Mouse (Mus musculus) myocyte (in vitro differentiated cells): ENCODE data around the gene Hsd17b12.

Source experiments
- CEBPB ChIP-seq: IDR thresholded peaks from 2 replicates; pipeline ENCODE4 v1.6.1; 2011; ENCODE audit warnings: mild to moderate bottlenecking, moderate library complexity; ENCODE audit not compliant: poor library complexity, insufficient read depth, severe bottlenecking
- MAX ChIP-seq: IDR thresholded peaks from one replicate; pipeline ENCODE4 v1.6.1; 2011; ENCODE audit warnings: low read depth, mild to moderate bottlenecking, control low read depth

DNA sequence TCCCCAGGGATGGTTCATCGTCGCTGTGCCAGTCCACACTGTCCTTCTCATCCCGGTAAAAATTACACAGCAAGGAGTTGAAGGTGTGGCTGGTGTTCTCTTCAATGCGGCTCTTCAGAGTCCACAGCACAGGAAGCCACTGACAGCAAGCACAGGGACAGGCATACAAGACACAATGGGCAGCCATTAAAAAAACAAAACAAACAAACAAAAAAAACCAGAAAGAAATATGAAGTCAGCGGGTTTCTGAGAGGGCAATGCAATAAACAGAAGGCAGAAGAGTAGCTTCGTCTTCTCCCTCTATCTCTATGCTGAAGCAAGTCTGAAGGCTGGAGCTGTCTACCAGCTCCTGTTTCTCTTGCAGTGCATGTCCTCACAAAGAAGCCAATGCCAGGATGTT, 161.5 kb downstream of the Hsd17b12 start, which contains the start of gene Gm27027:
- TF ChIP-seq MAX (no peak), CEBPB (no peak)
